Mouse (Mus musculus) neural tube, embryonic 14.5 days (tissue): ENCODE measurements around the gene Slc35c2. TPM values are rescaled to one million over a fixed set of nuclear protein-coding genes. Genes with fewer than 3 reads are reported as not detected.

Experiments
- ATAC-seq: fragments of 200-750 bp; cut with Nextera tagmentation; 2 replicates; pipeline ENCODE4 v1.8.0; 2017; ENCODE audit warnings: low read depth, mild to moderate bottlenecking, moderate TSS enrichment, moderate library complexity
- H3K27ac ChIP-seq: fragments of 300-500 bp; sonication (generic); 2 replicates; pipeline ENCODE4 v1.5.1; 2014; ENCODE audit warnings: low read depth, mild to moderate bottlenecking, control low read depth, low read length, moderate library complexity, mixed read lengths
- H3K27me3 ChIP-seq: fragments of 300-500 bp; sonication (generic); 2 replicates; pipeline ENCODE4 v1.6.1; 2014; ENCODE audit warnings: low read length; ENCODE audit not compliant: control insufficient read depth, insufficient read depth
- H3K36me3 ChIP-seq: fragments of 300-500 bp; sonication (generic); 2 replicates; pipeline ENCODE4 v1.6.1; 2014; ENCODE audit warnings: low read length, mixed read lengths; ENCODE audit not compliant: control insufficient read depth, insufficient read depth
- H3K4me1 ChIP-seq: fragments of 300-500 bp; sonication (generic); 2 replicates; pipeline ENCODE4 v1.6.1; 2014; ENCODE audit warnings: low read length; ENCODE audit not compliant: control insufficient read depth, insufficient read depth
- H3K4me2 ChIP-seq: fragments of 300-500 bp; sonication (generic); 2 replicates; pipeline ENCODE4 v1.6.1; 2014; ENCODE audit warnings: mild to moderate bottlenecking, low read depth, low read length, control low read depth
- H3K4me3 ChIP-seq: fragments of 300-500 bp; sonication (generic); 2 replicates; pipeline ENCODE4 v1.5.1; 2014; ENCODE audit warnings: low read depth, low read length, control low read depth, mixed read lengths
- H3K9ac ChIP-seq: fragments of 300-500 bp; sonication (generic); replicated peaks from 2 replicates; pipeline ENCODE4 v1.6.1; 2014; ENCODE audit warnings: low read depth, mild to moderate bottlenecking, control low read depth, low read length, mixed read lengths
- H3K9me3 ChIP-seq: fragments of 300-500 bp; sonication (generic); 2 replicates; pipeline ENCODE4 v1.6.1; 2016; ENCODE audit warnings: low read length; ENCODE audit not compliant: control insufficient read depth
- WGBS: fragments of 180-500 bp; shearing (Covaris S2); extraction: QIAGEN DNeasy Blood & Tissue Kit; methylation state at CpG from one replicate; pipeline ENCODE4 v1.1.7; 2014; 5-methylcytosine and 5-hydroxymethylcytosine counted together
- polyA plus RNA-seq: library from polyadenylated mRNA; unstranded; fragments of >200 nt; fragmentation: Nextera tagmentation; extraction: Ambion mirVana; gene quantifications from 2 replicates; pipeline ENCODE4 v1.2.1, GENCODE M21; 2014

Gene Slc35c2
- polyA plus RNA-seq, result 54.1 and 59.0 TPM in 2 replicates

DNA sequence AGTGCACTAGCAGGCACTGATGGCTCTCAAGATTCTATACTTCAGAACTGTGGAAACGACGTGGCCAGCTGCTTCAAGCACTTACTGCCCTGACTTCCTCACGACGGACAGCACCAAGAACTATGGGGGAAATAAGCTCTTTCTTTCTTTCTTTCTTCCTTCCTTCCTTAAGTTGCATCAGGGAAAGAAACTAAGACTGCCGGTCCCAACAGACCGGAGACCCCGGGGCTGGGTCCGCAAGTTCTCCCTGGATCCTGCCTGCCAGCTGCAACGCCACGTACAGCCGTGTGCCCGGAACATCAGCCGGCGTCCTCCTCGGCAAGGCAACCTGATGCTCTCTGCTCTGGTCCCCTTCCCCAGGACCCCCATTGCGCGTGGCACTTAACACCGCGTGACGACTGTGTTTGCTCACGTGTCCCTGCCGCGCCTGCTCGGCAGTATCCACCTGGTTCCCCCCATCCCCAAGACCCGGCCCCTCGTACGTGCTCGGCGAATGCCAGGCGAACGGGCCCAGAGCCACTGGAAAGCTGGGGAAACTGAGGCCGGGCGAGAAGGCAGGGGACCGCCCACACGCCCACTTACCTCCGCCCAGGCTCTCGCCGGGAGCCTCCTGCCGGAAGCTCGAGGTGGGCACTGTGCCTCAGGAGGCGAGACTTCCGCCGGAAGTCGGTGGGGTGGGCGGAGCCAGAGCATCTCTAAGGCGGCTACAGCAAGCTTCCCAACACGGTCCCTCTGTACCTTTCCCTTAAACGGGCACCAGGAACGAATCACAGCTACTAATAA lies at the start of gene Slc35c2:
Gene Slc35c2 (minus strand): TSS at position 668 of the 783 bp plus-strand sequence.
- Histone ChIP-seq H3K4me1 (peaks cover 18% of the 10 kb centered on the region), H3K9me3 (no peaks in the 10 kb centered on the region), H3K4me3 (peak within 1 kb of the TSS; percentile 72), H3K4me2 (peak within 1 kb of the TSS; percentile 93), H3K36me3 (peaks cover 25% of the 10 kb centered on the region; the same call in 1 of the 2 replicates), H3K9ac (peak within 1 kb of the TSS; percentile 65), H3K27ac (peak within 1 kb of the TSS; percentile 76), H3K27me3 (no peaks in the 10 kb centered on the region)
- peak; percentile 94 for ATAC-seq
- WGBS, result under 1% methylated on average over 49 of the region's 49 CpGs

DNA sequence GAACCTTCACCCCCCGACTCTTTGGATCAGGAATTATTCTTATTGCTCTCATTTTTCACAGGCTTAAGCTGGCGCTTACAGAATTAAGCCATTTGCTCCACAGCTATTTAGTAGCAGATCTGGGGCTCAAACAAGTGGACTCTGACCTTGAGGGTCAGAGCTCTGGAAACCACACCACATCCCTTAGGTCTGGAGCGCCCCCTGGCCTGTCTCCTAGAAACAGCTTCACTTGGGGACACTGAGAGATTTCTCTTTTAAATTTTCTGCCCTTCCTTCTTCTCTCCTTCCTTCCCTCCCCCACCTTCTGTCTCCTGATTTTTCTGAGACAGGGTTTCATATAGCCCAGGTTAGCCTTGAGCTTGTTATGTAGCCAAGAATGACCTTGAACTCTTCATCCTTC lies 49.5 kb upstream of the Slc35c2 start:
- Histone ChIP-seq H3K4me2 (no peak overlapping the region), H3K9me3 (no peaks in the 10 kb centered on the region), H3K4me3 (no peak overlapping the region), H3K9ac (no peak overlapping the region), H3K36me3 (no peaks in the 10 kb centered on the region), H3K27ac (no peak overlapping the region), H3K27me3 (no peaks in the 10 kb centered on the region), H3K4me1 (no peaks in the 10 kb centered on the region)
- 30% methylated on average over 3 of the region's 3 CpGs for WGBS
- ATAC-seq, result no peak

DNA sequence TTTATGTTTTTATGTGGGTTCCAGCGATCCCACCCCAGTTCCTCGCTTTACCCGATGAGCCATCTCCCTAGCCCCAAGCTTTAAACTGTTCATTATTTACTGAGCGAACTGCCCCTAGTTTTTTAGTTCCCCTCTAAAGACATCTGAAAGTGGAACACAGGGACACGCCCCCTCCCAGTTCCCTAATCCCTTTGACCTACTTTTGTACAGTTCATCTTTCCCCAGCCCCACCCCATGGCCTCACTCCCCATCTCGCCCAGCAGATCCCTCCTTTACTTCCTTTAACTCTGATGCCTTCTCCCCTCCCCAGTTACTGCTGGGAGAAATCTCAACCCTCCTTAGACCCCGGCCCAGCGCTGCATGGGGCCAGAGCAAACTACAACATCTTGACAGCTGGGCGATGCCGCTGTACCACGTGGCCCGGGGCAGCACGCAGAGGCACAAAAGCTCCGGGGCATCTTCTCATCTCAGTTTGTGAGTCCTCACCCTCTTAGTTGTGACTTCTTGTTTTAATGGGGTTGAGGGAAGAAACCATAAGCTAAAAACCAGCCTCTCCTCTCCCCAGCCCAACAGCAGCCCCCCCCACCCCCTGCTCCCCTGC lies 45.0 kb upstream of the Slc35c2 start:
- peaks cover 5% of the 10 kb centered on the region; the same call in 1 of the 2 replicates for H3K4me1 ChIP-seq
- no peak overlapping the region for H3K27ac ChIP-seq
- H3K27me3 ChIP-seq, result no peaks in the 10 kb centered on the region
- H3K4me2 ChIP-seq, result no peak overlapping the region
- H3K9me3 ChIP-seq, result no peaks in the 10 kb centered on the region
- no peak overlapping the region for H3K9ac ChIP-seq
- no peaks in the 10 kb centered on the region for H3K36me3 ChIP-seq
- ATAC-seq, result no peak
- WGBS, result 55% methylated on average over 14 of the region's 14 CpGs
- H3K4me3 ChIP-seq, result no peak overlapping the region

DNA sequence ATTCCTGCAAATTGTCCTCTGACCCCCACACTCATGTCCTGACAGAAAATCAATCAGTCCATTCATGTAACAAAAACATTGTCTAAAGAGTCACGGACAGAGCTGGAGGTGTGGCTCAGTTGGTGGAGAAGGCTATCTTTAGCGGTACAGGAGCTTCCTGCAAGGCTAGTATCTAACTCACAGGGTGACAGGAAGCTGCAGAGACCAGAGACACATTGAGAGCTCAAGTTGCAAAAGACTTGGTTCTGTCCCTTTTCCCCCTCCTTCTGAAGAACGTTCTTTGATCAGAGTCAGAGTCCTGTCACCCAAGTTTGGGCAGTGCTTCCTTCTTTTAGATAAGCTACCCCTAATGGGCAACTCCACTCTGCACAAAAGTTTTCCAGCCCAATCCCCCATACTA lies 42.0 kb upstream of the Slc35c2 start:
- 45% methylated on average over 3 of the region's 3 CpGs for WGBS
- Histone ChIP-seq H3K4me1 (peaks cover 22% of the 10 kb centered on the region), H3K9ac (no peak overlapping the region), H3K9me3 (no peaks in the 10 kb centered on the region), H3K36me3 (no peaks in the 10 kb centered on the region), H3K4me3 (no peak overlapping the region), H3K4me2 (no peak overlapping the region), H3K27ac (no peak overlapping the region), H3K27me3 (no peaks in the 10 kb centered on the region)
- ATAC-seq, result no peak

DNA sequence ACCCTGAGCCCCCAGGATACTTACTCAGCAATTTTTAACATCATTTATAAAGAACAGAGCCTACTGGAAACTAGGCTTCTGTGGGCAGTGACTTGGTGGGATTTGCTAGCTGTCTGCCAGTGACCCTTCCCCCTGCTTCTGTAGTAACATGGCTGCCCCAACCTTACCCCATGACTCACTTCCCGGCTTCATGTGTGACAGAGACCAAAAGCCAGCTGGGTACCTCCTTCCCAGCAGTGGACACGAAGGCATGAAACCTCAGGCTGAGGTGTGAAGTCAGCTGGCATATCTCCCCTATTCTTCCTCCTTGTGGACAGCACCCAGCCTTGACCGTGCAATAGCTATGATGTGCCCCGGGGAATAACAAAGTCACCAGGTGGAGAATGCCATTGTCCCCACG lies 41.1 kb upstream of the Slc35c2 start:
- no peak overlapping the region for H3K9ac ChIP-seq
- H3K4me1 ChIP-seq, result peaks cover 31% of the 10 kb centered on the region
- 84% methylated on average over 5 of the region's 5 CpGs for WGBS
- H3K9me3 ChIP-seq, result no peaks in the 10 kb centered on the region
- no peak overlapping the region for H3K27ac ChIP-seq
- H3K36me3 ChIP-seq, result no peaks in the 10 kb centered on the region
- H3K27me3 ChIP-seq, result no peaks in the 10 kb centered on the region
- H3K4me2 ChIP-seq, result no peak overlapping the region
- H3K4me3 ChIP-seq, result no peak overlapping the region
- ATAC-seq, result no peak

DNA sequence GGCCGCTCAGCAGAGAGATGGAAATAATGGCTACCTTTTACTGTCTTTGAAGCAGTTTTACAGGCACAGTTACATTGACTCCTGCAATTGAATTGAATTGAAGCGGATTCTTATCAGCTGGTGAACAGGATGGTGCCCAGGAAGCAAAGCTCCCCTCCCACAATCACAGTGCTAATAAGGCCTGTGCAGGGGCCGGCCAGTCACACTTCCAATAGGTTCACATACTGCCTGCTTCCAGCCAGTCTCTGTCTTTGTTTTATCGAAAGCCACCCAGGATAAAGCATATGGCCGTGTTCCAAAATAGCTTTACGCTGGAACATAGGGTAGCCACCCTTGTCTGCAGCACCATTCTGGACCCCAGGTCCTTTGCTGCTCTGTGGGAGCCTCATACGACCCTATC lies 39.7 kb upstream of the Slc35c2 start:
- 23% methylated on average over 7 of the region's 7 CpGs for WGBS
- ATAC-seq, result no peak
- H3K9me3 ChIP-seq, result no peaks in the 10 kb centered on the region
- H3K9ac ChIP-seq, result peak overlapping the region; percentile 66
- H3K4me3 ChIP-seq, result peak overlapping the region; percentile 78
- no peaks in the 10 kb centered on the region for H3K36me3 ChIP-seq
- peak overlapping the region; percentile 95 for H3K27ac ChIP-seq
- peaks cover 35% of the 10 kb centered on the region for H3K4me1 ChIP-seq
- peak overlapping the region; percentile 93 for H3K4me2 ChIP-seq
- H3K27me3 ChIP-seq, result no peaks in the 10 kb centered on the region

DNA sequence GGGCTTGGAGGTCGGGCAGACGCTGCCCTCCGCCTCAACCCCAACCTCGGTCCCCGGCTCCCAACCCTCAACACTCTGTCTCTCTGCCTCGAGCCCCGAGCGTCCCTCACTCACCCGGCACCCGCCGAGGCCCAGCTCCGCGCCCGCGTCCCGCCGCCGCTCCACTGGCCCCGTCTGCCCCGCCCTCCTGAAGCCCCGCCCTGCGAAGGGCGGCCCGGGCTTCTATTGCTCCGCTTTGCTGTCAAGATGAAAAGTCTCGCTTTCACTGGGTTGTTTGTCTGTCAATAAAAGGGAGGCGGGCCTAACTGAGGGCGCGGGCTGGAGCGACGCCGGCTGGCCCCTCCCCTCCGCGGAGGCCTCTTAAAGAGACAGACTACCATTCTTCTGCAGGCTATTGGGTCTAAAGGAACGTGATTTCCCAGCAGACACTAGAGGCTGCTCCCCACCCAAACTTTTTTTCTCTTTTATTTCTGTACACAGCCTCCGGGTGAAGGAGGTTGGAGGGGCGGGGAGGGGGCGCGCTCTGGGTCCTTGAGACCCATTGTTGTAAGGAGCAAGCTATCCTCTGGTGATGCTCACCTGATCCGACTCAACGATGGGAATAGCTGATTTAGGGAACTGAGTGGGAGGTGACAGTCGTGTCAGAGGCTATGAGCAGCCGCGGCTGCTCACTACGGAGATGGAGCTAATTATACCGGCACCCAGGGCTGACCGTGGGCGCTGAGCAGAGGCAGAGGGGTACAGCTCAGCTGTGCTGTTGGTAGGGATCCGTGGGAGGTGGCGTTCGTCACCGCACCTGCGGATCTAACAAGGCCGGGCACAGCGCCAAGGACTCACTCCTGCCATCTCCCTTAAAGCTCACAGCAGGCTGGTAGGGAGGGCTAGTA lies 38.9 kb upstream of the Slc35c2 start, which contains the start of gene Elmo2:
Gene Elmo2 (minus strand): TSS at position 176 of the 887 bp plus-strand sequence.
- Histone ChIP-seq H3K4me1 (peaks cover 35% of the 10 kb centered on the region), H3K9me3 (no peaks in the 10 kb centered on the region), H3K4me3 (peak within 1 kb of the TSS; percentile 78), H3K27ac (peak within 1 kb of the TSS; percentile 95), H3K4me2 (peak within 1 kb of the TSS; percentile 93), H3K36me3 (no peaks in the 10 kb centered on the region), H3K9ac (peak within 1 kb of the TSS; percentile 90), H3K27me3 (no peaks in the 10 kb centered on the region)
- peak; percentile 98 for ATAC-seq
- under 1% methylated on average over 55 of the region's 55 CpGs for WGBS

DNA sequence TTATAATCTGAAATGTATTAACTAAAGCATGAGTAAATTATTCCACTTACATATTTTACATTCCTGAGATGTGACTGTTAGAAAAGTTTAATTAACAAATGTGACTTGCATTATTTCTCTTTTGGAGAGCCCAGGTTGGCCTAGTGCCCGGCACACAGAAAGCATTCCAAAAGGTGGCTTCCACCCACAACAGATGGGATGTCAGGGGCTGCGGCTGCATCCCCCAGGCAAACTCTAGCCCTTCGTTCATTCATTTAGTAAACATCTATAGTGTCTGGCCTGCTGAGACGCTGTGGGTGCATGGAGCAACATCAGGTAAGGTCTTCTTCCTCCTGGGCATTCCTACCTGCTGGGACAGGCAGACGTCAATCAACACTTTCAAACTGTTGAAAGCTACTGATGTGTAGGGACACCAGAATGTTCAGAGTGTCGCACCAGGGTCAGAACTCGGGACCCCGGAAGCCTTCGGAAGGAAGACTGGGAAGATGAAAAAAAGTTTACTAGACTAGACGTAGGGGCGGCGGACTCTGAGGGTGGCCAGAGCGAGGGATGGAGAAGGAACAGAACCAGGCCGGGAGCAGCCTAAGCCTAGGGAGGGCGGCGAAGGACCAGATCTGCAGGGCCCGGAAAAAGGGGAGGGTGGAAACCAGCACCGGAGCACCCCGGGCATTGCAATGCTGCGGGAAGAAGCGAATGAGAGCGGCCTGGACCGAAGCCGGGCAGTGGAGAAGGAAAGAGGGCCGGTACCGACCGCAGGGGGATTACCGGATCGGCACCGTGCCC lies 38.0 kb upstream of the Slc35c2 start:
- no peak overlapping the region for H3K27ac ChIP-seq
- peak overlapping the region; percentile 90 for H3K9ac ChIP-seq
- peak overlapping the region; percentile 93 for H3K4me2 ChIP-seq
- peaks cover 35% of the 10 kb centered on the region for H3K4me1 ChIP-seq
- H3K4me3 ChIP-seq, result peak overlapping the region; percentile 78
- ATAC-seq, result peak; percentile 33
- H3K36me3 ChIP-seq, result no peaks in the 10 kb centered on the region
- no peaks in the 10 kb centered on the region for H3K27me3 ChIP-seq
- no peaks in the 10 kb centered on the region for H3K9me3 ChIP-seq
- 2% methylated on average over 29 of the region's 30 CpGs for WGBS
